Mouse (Mus musculus): ENCODE results near the gene Fam104a.

Fam104a gene

GRCm38 (mm10) chr11:113683957-113684706 is at the start of gene Fam104a, which contains the start of gene D11Wsu47e:
Gene Fam104a, minus strand, starts transcription at chr11:113684155.
Gene D11Wsu47e, plus strand, starts transcription at chr11:113684412.
- DNase-seq (ENCODE audit: low spot score in 2 of 2), result peak; percentile 88 to 92

GRCm38 (mm10) chr11:113731945-113732612 is 48.1 kb upstream of the Fam104a start:
- no peak for DNase-seq (ENCODE audit: low spot score in 2 of 2)

- DNase-seq (ENCODE audit: low spot score in 2 of 2), result no peak
Observed at GRCm38 (mm10) chr11:113730879-113731278, 46.9 kb upstream of the Fam104a start.

DNA sequence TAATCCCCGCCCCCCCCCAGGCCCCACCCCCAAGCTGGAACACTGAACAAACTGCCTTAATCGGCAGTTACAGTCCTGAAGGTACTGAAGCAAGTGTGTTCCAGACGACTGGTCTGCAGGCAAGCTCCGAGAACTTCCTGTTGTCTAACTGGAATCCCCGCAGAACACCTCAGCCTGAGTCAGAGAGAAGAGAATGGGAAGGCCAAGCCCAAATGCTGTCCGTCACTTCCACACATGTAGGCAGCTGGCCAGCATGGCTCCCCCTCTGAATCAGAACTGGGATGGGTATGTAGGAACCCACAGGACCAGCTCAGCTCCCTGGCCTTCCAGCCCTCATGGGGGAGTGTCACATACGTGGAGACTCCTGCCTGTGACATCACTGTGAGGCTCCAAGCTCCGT is 46.0 kb upstream of the Fam104a start:
- DNase-seq (ENCODE audit: low spot score in 2 of 2), result no peak

DNA sequence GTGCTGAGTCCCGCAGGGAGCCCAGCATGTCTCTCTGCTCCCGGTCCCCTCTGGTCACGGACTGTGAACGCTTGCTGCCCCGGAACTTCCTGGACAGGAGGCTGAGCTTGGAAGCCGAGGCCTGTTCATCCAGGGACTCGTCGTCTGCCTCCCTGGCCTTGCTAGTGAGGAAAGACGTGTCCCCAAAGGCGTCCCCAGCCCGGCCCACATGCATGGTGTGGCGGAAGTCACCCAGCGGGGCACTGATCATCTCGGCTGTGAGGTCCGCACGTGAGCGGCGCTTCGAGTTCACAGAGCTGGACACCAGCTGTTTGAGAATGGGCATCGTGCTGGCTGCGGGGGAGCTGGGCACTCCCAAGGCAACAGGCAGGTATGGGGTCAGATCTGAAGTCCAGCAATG is 45.3 kb upstream of the Fam104a start:
- DNase-seq (ENCODE audit: low spot score in 2 of 2), result no peak

DNA sequence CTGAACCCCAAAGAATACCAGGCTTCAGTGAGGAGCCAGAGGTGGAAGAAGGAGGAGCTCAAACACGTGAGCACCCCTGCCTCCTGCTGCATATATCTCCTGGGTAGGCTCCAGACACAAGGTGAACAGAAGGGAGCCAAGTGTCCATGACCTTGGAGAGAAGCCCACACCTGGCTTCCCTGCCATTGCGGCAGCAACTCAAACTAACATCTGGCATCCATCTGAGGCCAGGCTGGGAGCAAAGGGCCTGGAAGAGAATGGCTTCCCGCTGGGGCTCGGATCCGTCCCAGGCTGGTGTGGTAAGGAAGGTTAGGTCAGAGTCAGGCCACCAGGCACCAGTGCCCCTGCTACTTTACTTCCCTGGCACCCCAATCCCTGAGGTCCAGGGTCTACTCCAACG is 44.0 kb upstream of the Fam104a start:
- no peak for DNase-seq (ENCODE audit: low spot score in 2 of 2)

GRCm38 (mm10) chr11:113726994-113727888 is 43.3 kb upstream of the Fam104a start:
- DNase-seq (ENCODE audit: low spot score in 2 of 2), result no peak

DNA sequence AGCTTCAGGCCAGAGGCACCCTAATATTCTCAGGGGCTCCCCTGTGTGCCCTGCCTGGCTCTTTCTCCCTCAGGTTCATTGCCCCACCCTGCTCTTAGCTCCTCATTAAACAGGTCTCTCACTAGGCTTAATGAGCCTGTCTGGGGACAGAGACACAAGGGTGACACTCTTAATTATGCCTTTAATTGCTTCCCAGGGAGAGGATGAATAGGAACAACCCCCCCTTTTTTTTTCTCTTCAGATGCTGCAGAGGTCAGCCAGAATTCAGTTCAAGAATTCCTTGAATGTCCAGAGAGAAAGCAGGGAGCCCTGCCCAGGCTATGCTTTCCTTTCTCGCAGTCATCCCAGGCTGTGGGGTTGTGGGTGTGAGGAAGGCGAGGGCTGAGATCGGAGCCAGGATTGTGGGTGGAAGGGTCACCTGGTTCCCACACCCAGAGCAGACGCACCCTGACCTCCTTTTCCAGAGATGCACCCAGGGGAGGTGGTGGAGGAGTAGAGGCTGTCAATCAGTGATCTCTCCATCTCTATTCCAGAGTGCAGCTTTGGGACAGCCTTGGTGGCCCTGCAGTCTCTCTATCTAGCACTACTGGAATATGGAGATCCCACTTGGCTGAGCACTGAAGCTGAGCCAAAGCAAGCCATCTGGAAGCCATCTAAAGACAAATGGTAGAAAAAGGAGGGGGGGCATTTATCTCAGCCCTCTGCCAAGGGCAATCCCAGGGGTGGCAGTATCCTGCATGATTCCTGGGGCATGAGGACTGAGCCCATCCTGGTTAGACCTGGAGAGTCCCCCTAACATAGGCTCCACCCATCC is 41.5 kb upstream of the Fam104a start:
- DNase-seq (ENCODE audit: low spot score in 2 of 2), result no peak

DNA sequence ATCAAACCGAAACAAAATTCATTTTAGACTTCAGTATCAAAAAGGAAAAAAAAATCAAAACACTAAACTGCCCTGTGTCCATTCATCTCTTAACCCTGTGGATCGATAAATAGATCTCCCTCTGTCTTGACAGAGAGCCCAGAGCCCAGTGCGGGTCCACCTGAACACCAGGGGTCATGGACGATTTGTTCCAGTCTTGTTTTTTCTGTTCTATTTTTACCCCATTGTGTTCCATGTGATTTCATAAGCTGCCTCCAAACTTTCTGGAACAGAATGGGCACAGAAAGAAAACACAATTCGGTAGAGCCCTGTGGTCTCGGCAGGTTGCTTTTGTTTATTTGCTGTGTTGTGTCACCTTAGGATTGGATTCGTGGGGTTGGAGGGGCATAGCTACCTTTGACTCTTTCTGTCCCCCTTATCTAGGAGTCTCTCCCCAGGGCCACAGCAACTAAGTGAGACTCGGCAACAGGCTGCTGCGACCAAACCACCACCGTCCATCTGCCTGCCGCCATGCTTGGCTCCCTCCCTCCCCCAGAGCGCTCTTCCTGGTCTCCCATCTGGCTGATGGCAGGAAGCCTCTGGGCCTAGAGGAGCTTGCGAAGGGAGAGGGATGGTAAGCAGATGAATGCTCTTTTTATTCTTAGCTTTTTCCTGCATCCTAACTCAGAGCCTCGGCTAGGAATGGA is 38.6 kb upstream of the Fam104a start:
- no peak for DNase-seq (ENCODE audit: low spot score in 2 of 2)

- no peak for DNase-seq (ENCODE audit: low spot score in 2 of 2)
Observed at GRCm38 (mm10) chr11:113717767-113718424, 33.9 kb upstream of the Fam104a start.

- DNase-seq (ENCODE audit: low spot score in 2 of 2), result no peak
Observed at GRCm38 (mm10) chr11:113716132-113716531, 32.2 kb upstream of the Fam104a start.

DNA sequence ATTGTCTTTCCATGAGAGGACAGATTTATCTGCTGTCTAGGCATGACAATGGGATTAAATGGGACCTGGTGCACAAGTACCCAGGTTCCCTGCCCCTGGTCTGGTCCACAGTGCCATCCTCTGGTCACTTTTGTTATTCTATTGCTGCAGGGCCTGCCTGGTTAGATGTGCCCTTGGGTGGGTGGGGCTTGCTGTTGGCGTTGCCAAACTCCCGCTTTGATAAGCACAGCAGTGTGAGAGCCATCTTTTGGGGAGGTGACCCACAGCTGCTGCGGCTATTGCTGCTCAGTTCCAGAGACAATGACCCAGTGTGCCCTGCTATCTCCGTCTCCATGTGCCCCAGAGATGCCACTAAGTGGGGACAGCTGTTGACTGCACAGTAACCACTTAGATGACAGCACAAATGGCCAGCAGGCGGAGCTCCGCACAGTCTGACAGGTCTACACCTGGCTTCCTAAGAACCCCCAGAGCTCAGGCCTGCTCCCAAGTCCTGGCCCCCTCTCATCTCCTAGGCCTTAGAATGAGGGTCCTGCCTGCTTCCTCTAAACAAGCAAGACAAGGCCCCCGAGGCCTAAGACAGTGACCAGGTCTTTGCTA is 31.2 kb upstream of the Fam104a start:
- no peak for DNase-seq (ENCODE audit: low spot score in 2 of 2)

GRCm38 (mm10) chr11:113711061-113711460 is 27.1 kb upstream of the Fam104a start:
- no peak for DNase-seq (ENCODE audit: low spot score in 2 of 2)

DNA sequence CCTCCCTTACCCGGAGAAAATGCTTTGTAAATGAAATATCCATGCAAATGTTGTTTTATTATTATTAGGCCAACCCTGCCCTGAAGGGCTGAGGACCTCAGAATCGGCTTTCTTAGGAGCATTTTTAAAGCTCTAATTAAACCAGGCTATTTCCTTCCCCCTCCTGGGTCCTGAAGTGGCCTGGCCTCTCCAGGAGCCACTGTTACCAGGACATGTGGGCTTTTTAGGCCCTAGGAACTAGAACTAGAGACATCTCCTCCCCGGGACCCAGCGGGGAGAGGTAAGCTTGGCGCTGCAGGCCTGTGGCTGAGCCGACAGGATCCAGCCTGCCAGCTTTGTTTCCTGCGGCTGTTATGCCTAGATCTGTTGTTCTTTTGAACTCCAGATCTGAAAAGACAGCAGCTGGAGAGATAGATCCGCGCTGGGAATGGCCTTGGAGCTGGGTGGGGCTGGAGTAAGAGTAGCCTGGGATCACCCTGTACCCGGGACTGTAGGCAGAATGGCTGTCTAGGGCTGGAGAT is 26.4 kb upstream of the Fam104a start:
- no peak for DNase-seq (ENCODE audit: low spot score in 2 of 2)

DNA sequence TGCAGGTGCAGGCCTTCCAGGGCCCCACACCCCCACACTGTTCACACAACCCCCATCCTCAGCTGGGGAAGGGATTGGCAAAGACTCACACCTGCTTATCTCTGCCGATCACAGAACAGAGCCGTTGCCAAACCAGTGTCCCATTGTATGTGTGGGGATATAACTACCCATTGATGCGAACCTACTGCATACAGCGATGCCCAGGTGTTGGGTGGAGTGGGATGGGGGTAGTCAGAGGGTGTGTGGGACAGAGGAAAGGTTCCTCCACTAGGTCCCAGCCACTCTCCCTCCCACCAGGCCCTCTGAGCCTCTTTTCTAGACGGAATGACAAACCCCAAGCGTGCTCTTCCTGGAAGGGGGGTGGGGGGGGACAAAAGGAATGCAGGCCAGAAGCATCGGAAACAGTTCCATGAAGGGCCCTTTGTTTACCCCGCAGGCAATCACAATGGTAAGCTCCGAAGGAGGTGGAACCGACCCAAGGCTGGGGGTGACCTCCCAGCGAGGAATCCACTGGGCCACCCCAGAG is 25.8 kb upstream of the Fam104a start, which contains the start of gene Cpsf4l:
Gene Cpsf4l (minus strand): TSS at position 287 of the 526 bp plus-strand sequence.
- no peak for DNase-seq (ENCODE audit: low spot score in 2 of 2)

DNA sequence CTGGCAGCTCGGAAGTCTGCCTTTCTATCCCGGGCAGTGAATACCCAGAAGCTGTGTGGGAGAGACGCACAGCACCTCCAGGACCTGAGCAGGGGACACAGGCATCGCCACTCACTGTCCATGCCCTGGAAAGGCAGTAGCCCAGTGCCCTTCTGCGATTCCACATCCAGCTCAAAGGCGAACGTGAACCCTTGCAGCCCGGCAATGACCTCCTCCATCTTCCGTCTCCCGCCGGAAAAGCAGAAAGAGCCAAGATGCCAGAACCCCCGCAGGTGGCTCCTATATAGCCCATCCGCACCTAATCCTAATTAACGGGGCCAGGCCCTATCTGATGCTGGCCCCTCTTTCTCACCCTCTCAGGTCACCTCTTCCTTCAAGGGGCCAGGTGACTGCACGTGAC is 25.3 kb upstream of the Fam104a start:
- DNase-seq (ENCODE audit: low spot score in 2 of 2), result no peak

DNA sequence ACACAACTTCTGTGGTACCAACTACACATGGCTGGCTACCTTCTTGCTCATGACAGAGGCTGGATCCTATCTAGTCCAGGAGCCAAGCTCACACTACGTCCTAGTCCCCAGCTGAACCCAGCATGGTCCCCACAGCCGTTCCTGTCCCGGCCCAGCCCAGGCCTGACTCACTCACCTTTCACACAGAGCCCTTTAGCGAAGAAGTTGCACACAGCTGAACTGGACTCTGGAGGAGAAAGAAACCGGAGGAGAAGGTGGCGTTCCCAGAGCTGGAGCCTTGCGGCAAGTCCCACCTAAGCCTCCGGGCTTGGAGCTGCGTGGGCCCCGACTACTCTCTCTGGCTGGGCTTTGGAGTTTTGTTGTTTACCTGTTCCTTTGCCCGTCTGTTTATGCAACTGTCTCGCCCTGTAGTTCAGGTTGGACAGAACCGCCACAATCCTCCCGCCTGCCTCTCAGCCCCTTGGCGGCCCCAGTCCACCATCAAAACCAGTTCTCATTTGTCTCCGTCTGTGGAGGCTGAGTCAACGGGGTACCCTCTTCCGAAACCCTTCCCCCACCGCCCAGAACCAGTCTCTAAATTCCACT is 24.8 kb upstream of the Fam104a start:
- no peak for DNase-seq (ENCODE audit: low spot score in 2 of 2)

GRCm38 (mm10) chr11:113705966-113706652 is 22.2 kb upstream of the Fam104a start:
- no peak for DNase-seq (ENCODE audit: low spot score in 2 of 2)

Measured in cerebellum, postnatal 4 days (tissue).